Mouse (Mus musculus): Measurements from ENCODE around the gene Car5a.

Car5a gene

GRCm38 (mm10) chr8:121944831-121945230 lies at the start of gene Car5a:
Gene Car5a, minus strand, starts transcription at chr8:121944904.
- no peak for DNase-seq

- no peak for DNase-seq
These were observed 48.2 kb upstream of the Car5a start for GRCm38 (mm10) chr8:121992911-121993310.

- no peak for DNase-seq
These were observed 46.9 kb upstream of the Car5a start for GRCm38 (mm10) chr8:121991611-121992010.

- no peak for DNase-seq
These were observed 46.0 kb upstream of the Car5a start for GRCm38 (mm10) chr8:121990506-121991255.

- DNase-seq = no peak
These were observed 43.2 kb upstream of the Car5a start for GRCm38 (mm10) chr8:121987892-121988291.

GRCm38 (mm10) chr8:121985673-121986072 lies 41.0 kb upstream of the Car5a start:
- DNase-seq = no peak

- DNase-seq = no peak
These were observed 36.8 kb upstream of the Car5a start for GRCm38 (mm10) chr8:121981520-121981895.

GRCm38 (mm10) chr8:121980792-121981519 lies 36.3 kb upstream of the Car5a start:
- no peak for DNase-seq

GRCm38 (mm10) chr8:121978670-121979069 lies 34.0 kb upstream of the Car5a start:
- DNase-seq = no peak

GRCm38 (mm10) chr8:121977819-121978590 lies 33.3 kb upstream of the Car5a start:
- peak; percentile 50 for DNase-seq

- DNase-seq = no peak
These were observed 29.2 kb upstream of the Car5a start for GRCm38 (mm10) chr8:121973906-121974305.

GRCm38 (mm10) chr8:121971488-121972058 lies 26.9 kb upstream of the Car5a start:
- no peak for DNase-seq

GRCm38 (mm10) chr8:121970225-121970624 lies 25.5 kb upstream of the Car5a start:
- no peak for DNase-seq

GRCm38 (mm10) chr8:121968542-121968941 lies 23.8 kb upstream of the Car5a start:
- DNase-seq = no peak

- no peak for DNase-seq
These were observed 23.3 kb upstream of the Car5a start for GRCm38 (mm10) chr8:121967977-121968376.

- DNase-seq = no peak
These were observed 22.2 kb upstream of the Car5a start for GRCm38 (mm10) chr8:121966714-121967448.

- DNase-seq = no peak
These were observed 21.4 kb upstream of the Car5a start for GRCm38 (mm10) chr8:121966110-121966509.

GRCm38 (mm10) chr8:121964716-121965512 lies 20.2 kb upstream of the Car5a start:
- DNase-seq = no peak

GRCm38 (mm10) chr8:121962892-121963291 lies 18.2 kb upstream of the Car5a start:
- DNase-seq = no peak

- DNase-seq = no peak
These were observed 13.7 kb upstream of the Car5a start for GRCm38 (mm10) chr8:121958395-121958794.

- DNase-seq = no peak
These were observed 11.3 kb upstream of the Car5a start for GRCm38 (mm10) chr8:121955825-121956500.
